Comparison of ENCODE assay signal across 9 mouse cellular contexts in genomic region chr15:98904692-98905091, GRCm38 (mm10). TPM values are rescaled to one million over a fixed set of nuclear protein-coding genes. Genes with fewer than 3 reads are reported as not detected.
DNase-seq lines count a peak whose midpoint lies in the region; ATAC-seq lines count a peak whose summit lies in the region.
"Had no signal": no experiment of that assay in that cellular context is flagged by ENCODE, and none has a peak within 500 bp of the region (broad histone marks: within the 10 kb centered on the region; RNA-seq: fewer than 3 reads in every experiment).

No protein-coding gene starts in this region.

- WGBS in heart, embryonic 10.5 days = 35% methylated on average over 10 of the region's 10 CpGs
- 30% methylated on average over 10 of the region's 10 CpGs for WGBS in hindbrain, embryonic 13.5 days

- H3K4me3 ChIP-seq in heart, embryonic 10.5 days = no peak overlapping the region
- no peak overlapping the region for H3K4me3 ChIP-seq in hindbrain, embryonic 13.5 days
- H3K4me3 ChIP-seq: limb, embryonic 12.5 days had no signal

- H3K27me3 ChIP-seq in heart, embryonic 10.5 days (ENCODE audit: insufficient read depth, poor library complexity, severe bottlenecking) = peaks cover 8% of the 10 kb centered on the region; the same call in 1 of the 2 replicates
- peaks cover 16% of the 10 kb centered on the region for H3K27me3 ChIP-seq in hindbrain, embryonic 13.5 days

- no peak overlapping the region for H3K4me2 ChIP-seq in hindbrain, embryonic 13.5 days
- H3K4me2 ChIP-seq: limb, embryonic 12.5 days had no signal

- no peak; the same call in 1 of the 2 replicates for ATAC-seq in hindbrain, embryonic 13.5 days (ENCODE audit: low FRiP score)
- ATAC-seq in megakaryocyte progenitor cell, adult 5-6 weeks (replicated peaks; ENCODE audit: poor library complexity) = peak; percentile 66

- H3K36me3 ChIP-seq in heart, embryonic 10.5 days = peaks cover 65% of the 10 kb centered on the region
- H3K36me3 ChIP-seq in hindbrain, embryonic 13.5 days = peaks cover 72% of the 10 kb centered on the region

- H3K27ac ChIP-seq in heart, embryonic 10.5 days = no peak overlapping the region
- no peak overlapping the region for H3K27ac ChIP-seq in hindbrain, embryonic 13.5 days
- H3K27ac ChIP-seq: limb, embryonic 12.5 days had no signal

- H3K4me1 ChIP-seq in heart, embryonic 10.5 days = peaks cover 10% of the 10 kb centered on the region
- H3K4me1 ChIP-seq in hindbrain, embryonic 13.5 days (replicated peaks) = no peaks in the 10 kb centered on the region
- H3K4me1 ChIP-seq: limb, embryonic 12.5 days had no signal

- H3K9me3 ChIP-seq in heart, embryonic 10.5 days = no peaks in the 10 kb centered on the region
- H3K9me3 ChIP-seq in hindbrain, embryonic 13.5 days = no peaks in the 10 kb centered on the region
- H3K9me3 ChIP-seq: limb, embryonic 12.5 days had no signal

- 0 out of 2 replicates have a peak overlapping the region, but pooled peaks have one; percentile 39 for H3K9ac ChIP-seq in hindbrain, embryonic 13.5 days
- H3K9ac ChIP-seq: limb, embryonic 12.5 days had no signal

- DNase-seq in heart, embryonic 10.5 days (ENCODE audit: low spot score) = peak; percentile 84
- no peak for DNase-seq in heart, postnatal 25 days (ENCODE audit: low spot score)
- DNase-seq in B cell, adult 2 months = peak; percentile 56 to 59
- peak; percentile 34 for DNase-seq in T-cell, adult 2 months (ENCODE audit: low spot score)
- DNase-seq in left cerebral cortex, postnatal 36 days (ENCODE audit: low spot score in 2 of 2) = no peak
- no peak for DNase-seq in layer of hippocampus, adult 11-12 months (ENCODE audit: low spot score)

- intact Hi-C loops in heart, postnatal 25 days (cut with DNase I) = no loop called here
- intact Hi-C loops in left cerebral cortex, postnatal 36 days (cut with DNase I) = no loop called here

RNA-seq across cellular contexts. Expression of gene Dhh, which starts 6.4 kb away (rescaled TPM):
- polyA plus RNA-seq in heart, embryonic 10.5 days (2016; fragmentation: Nextera tagmentation; extraction: Ambion mirVana) = 2.9 and 3.0 TPM in 2 replicates
- total RNA-seq in heart, postnatal 25 days (2021) = 1 to 10 TPM; 1.8 TPM
- polyA plus RNA-seq in hindbrain, embryonic 13.5 days (2015; fragmentation: Nextera tagmentation; extraction: Ambion mirVana) = 1.7 and 2.2 TPM in 2 replicates
- total RNA-seq in megakaryocyte progenitor cell, adult 5-6 weeks (2015) = not detected in 2 replicates
- not detected in 2 replicates for total RNA-seq in megakaryocyte progenitor cell, adult 5-6 weeks (2017)
- under 1 TPM in 1 of 2 experiments, not detected in 1; 0.35 TPM for total RNA-seq in left cerebral cortex, postnatal 36 days (2021)

RNA-seq across cellular contexts. Expression of gene Rhebl1, which starts 10.4 kb away (rescaled TPM):
- polyA plus RNA-seq in heart, embryonic 10.5 days (2016; fragmentation: Nextera tagmentation; extraction: Ambion mirVana) = 6.5 and 11.8 TPM in 2 replicates
- 1 to 10 TPM; 2.0 to 2.8 TPM for total RNA-seq in heart, postnatal 25 days (2021)
- 29.7 and 34.7 TPM in 2 replicates for polyA plus RNA-seq in hindbrain, embryonic 13.5 days (2015; fragmentation: Nextera tagmentation; extraction: Ambion mirVana)
- 10.7 and 17.8 TPM in 2 replicates for total RNA-seq in megakaryocyte progenitor cell, adult 5-6 weeks (2015)
- 5.4 and 7.9 TPM in 2 replicates for total RNA-seq in megakaryocyte progenitor cell, adult 5-6 weeks (2017)
- 10 to 100 TPM in 1 of 2 experiments, 1 to 10 TPM in 1; 9.0 to 10.5 TPM for total RNA-seq in left cerebral cortex, postnatal 36 days (2021)

RNA-seq across cellular contexts. Expression of gene Lmbr1l, which starts 13.3 kb away (rescaled TPM):
- 14.9 and 20.2 TPM in 2 replicates for polyA plus RNA-seq in heart, embryonic 10.5 days (2016; fragmentation: Nextera tagmentation; extraction: Ambion mirVana)
- 10 to 100 TPM; 11.5 to 13.4 TPM for total RNA-seq in heart, postnatal 25 days (2021)
- polyA plus RNA-seq in hindbrain, embryonic 13.5 days (2015; fragmentation: Nextera tagmentation; extraction: Ambion mirVana) = 37.7 and 38.3 TPM in 2 replicates
- 5.2 and 5.6 TPM in 2 replicates for total RNA-seq in megakaryocyte progenitor cell, adult 5-6 weeks (2015)
- 3.8 and 9.4 TPM in 2 replicates for total RNA-seq in megakaryocyte progenitor cell, adult 5-6 weeks (2017)
- total RNA-seq in left cerebral cortex, postnatal 36 days (2021) = 10 to 100 TPM; 12.6 to 16.6 TPM

RNA-seq across cellular contexts. Expression of gene Tuba1b, which starts 29.7 kb away (rescaled TPM):
- 1,935 and 2,007 TPM in 2 replicates for polyA plus RNA-seq in heart, embryonic 10.5 days (2016; fragmentation: Nextera tagmentation; extraction: Ambion mirVana)
- total RNA-seq in heart, postnatal 25 days (2021) = 100 to 1,000 TPM; 163 to 175 TPM
- 1,016 and 1,054 TPM in 2 replicates for polyA plus RNA-seq in hindbrain, embryonic 13.5 days (2015; fragmentation: Nextera tagmentation; extraction: Ambion mirVana)
- total RNA-seq in megakaryocyte progenitor cell, adult 5-6 weeks (2015) = 2,787 and 2,962 TPM in 2 replicates
- total RNA-seq in megakaryocyte progenitor cell, adult 5-6 weeks (2017) = 767 and 827 TPM in 2 replicates
- total RNA-seq in left cerebral cortex, postnatal 36 days (2021) = 100 to 1,000 TPM; 509 to 602 TPM

RNA-seq across cellular contexts. Expression of gene Kmt2d, which starts 33.7 kb away (rescaled TPM):
- 10.1 and 12.0 TPM in 2 replicates for polyA plus RNA-seq in heart, embryonic 10.5 days (2016; fragmentation: Nextera tagmentation; extraction: Ambion mirVana)
- 10 to 100 TPM; 52.1 to 57.7 TPM for total RNA-seq in heart, postnatal 25 days (2021)
- polyA plus RNA-seq in hindbrain, embryonic 13.5 days (2015; fragmentation: Nextera tagmentation; extraction: Ambion mirVana) = 11.6 and 12.1 TPM in 2 replicates
- total RNA-seq in megakaryocyte progenitor cell, adult 5-6 weeks (2015) = 38.5 and 43.3 TPM in 2 replicates
- 18.6 and 29.0 TPM in 2 replicates for total RNA-seq in megakaryocyte progenitor cell, adult 5-6 weeks (2017)
- total RNA-seq in left cerebral cortex, postnatal 36 days (2021) = 10 to 100 TPM; 69.9 to 98.8 TPM

Comparison
In these comparisons a context has a peak if more than half of its experiments do, and no peak if none do; other contexts are left out.
1. DNase-seq: peak in heart, embryonic 10.5 days (single experiment), B cell, adult 2 months (2 of 2) and T-cell, adult 2 months (single experiment); none in heart, postnatal 25 days (single experiment), left cerebral cortex, postnatal 36 days (0 of 2) and layer of hippocampus, adult 11-12 months (single experiment).